Mouse (Mus musculus) granulocyte monocyte progenitor cell, adult 5-6 weeks (primary cell): ENCODE measurements around the gene Ptpn21. TPM values are rescaled to one million over a fixed set of nuclear protein-coding genes. Genes with fewer than 3 reads are reported as not detected.

Source experiments
- ATAC-seq: replicated peaks from 2 replicates; pipeline ENCODE4 v1.8.0; 2016; ENCODE audit warnings: mild to moderate bottlenecking, moderate TSS enrichment, inconsistent platforms; ENCODE audit not compliant: poor library complexity, severe bottlenecking
- total RNA-seq, 2 experiments: library from RNA; stranded (forward) in 1 of 2; stranded (reverse) in 1 of 2; fragments of 200-712, 200-1000 nt in 1 of 2; fragments of >200 nt in 1 of 2; fragmentation: Nextera tagmentation in 1 of 2; gene quantifications; 2 replicates each; pipeline ENCODE4 v1.2.3; 2014 to 2017

The Ptpn21 gene
- total RNA-seq, 2 experiments from 2014 or later, result 3.2 to 4.7 TPM

GRCm38 (mm10) chr12:98669086-98669485 lies 68.1 kb downstream of the Ptpn21 start:
- ATAC-seq, result no peak

GRCm38 (mm10) chr12:98668132-98668814 lies 68.9 kb downstream of the Ptpn21 start:
- no peak for ATAC-seq

- ATAC-seq, result no peak
These were observed 74.6 kb downstream of the Ptpn21 start for GRCm38 (mm10) chr12:98662617-98663016.

GRCm38 (mm10) chr12:98656873-98657272 lies 80.3 kb downstream of the Ptpn21 start:
- no peak for ATAC-seq

- no peak for ATAC-seq
These were observed 92.4 kb downstream of the Ptpn21 start for GRCm38 (mm10) chr12:98644852-98645251.

- ATAC-seq, result peak; percentile 82
These were observed 108.8 kb downstream of the Ptpn21 start for GRCm38 (mm10) chr12:98628260-98628970.

GRCm38 (mm10) chr12:98627392-98628259 lies 109.6 kb downstream of the Ptpn21 start, which contains the start of gene Spata7:
TSS of gene Spata7 (plus strand) at chr12:98628157.
- peak; percentile 100 for ATAC-seq

Other genes with a start within 250 kb of the Ptpn21 start
- not detected in 2 replicates for gene Kcnk10, start 159.1 kb downstream of the Ptpn21 start, total RNA-seq (2014; fragmentation: Nextera tagmentation)
- gene Kcnk10, start 159.1 kb downstream of the Ptpn21 start, total RNA-seq (2017), result not detected in 2 replicates
- 5.4 and 11.1 TPM in 2 replicates for gene Spata7, start 109.2 kb downstream of the Ptpn21 start, total RNA-seq (2014; fragmentation: Nextera tagmentation)
- gene Spata7, start 109.2 kb downstream of the Ptpn21 start, total RNA-seq (2017), result 9.1 and 9.6 TPM in 2 replicates
- gene Zc3h14, start 9.6 kb upstream of the Ptpn21 start, total RNA-seq (2014; fragmentation: Nextera tagmentation), result 123 and 138 TPM in 2 replicates
- gene Zc3h14, start 9.6 kb upstream of the Ptpn21 start, total RNA-seq (2017), result 99.0 and 116 TPM in 2 replicates
- gene Eml5, start 164.1 kb upstream of the Ptpn21 start, total RNA-seq (2014; fragmentation: Nextera tagmentation), result 27.1 and 30.5 TPM in 2 replicates
- gene Eml5, start 164.1 kb upstream of the Ptpn21 start, total RNA-seq (2017), result 19.9 and 22.7 TPM in 2 replicates
- 1.4 and 7.6 TPM in 2 replicates for gene Ttc8, start 183.2 kb upstream of the Ptpn21 start, total RNA-seq (2014; fragmentation: Nextera tagmentation)
- 4.8 and 8.9 TPM in 2 replicates for gene Ttc8, start 183.2 kb upstream of the Ptpn21 start, total RNA-seq (2017)